Mouse (Mus musculus) CD8-positive naive resting alpha-beta T cell, adult 2 months (primary cell): Measurements from ENCODE around the gene Cox7b.
"Not testable (repeated sequence)": the region's sequence is repeated elsewhere in the genome, so short reads cannot be mapped to it uniquely, and the experiment has no call there.

Source experiments
- DNase-seq, 2 experiments: peaks; one replicate each; pipeline ENCODE4 v3.0.0; 2022; ENCODE audit warnings: low read depth in 2 of 2, low spot score in 2 of 2

Gene Cox7b

DNA sequence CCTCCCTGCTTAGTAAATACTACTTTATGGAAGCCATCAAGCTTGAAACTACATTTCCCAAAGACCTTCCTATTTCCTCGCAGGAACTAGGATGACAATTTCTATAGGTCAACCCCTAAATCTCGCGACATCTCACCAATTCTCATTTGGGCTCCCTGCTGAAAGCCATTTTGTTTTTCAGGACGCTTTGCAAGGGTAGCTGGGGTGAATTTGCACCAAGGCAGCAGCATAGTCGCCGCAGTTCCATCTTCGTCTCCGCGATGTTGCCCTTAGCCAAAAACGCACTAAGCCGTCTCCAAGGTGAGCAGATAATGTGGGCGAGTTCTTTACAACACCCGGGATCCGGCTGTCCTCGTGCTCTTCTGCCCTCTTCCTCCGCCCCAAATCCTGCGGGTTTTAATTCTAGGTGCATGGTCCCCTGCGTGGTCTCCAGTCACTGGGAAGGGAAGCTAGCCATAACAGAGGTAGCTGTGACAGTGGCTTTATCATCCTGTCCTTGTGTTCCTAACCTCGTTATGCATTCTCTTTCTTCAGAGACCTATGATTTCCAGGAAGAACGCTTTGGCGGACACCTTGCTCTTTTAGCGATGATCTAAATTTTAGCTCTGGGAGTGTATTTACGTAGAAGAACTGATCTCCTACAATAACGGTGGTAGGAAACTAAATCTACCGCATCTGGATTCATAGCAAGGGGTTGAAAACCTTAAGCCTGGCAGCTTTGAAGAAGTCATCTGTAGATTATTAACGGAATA lies at the start of gene Cox7b:
Gene Cox7b (plus strand): TSS at position 130 of the 752 bp plus-strand sequence.
- DNase-seq, result peak; percentile 60 to 75

DNA sequence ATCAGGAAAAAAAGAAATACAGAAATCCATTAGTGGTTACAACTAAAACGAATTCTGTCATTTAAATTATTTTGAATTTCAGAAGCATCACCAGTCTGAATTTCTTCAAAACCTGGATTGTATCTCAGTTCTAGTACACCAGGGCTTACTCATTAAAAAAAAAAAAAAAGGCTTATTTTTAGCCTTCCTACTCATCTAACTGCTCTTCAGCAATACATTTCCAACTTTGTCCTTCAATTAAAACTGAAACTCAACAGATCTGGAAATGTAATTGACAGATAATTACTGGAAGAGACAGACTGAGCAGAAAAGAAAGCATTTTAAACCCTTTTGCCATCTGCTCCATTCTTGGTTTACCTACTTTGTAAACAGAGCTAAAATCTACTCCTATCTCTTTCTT lies 13.9 kb upstream of the Cox7b start:
- no peak for DNase-seq

DNA sequence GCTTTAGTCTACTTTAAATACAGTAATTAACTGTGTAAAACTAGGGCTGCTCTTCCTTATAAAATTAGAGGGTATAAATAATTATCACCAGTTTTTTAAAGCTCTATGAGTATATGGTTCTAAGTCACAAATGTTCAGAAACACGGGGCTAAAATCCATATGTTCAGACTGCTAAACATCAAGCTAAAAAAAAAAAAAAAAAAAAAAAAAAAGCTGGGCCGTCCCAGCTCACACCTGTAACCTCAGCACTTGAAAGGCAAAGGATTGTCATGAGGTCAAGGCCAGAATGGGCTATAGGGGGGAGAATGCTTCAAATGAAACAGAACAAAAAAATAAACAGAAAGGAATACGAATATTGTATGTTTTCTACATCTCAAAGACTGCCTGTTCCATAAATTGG lies 4.7 kb upstream of the Cox7b start:
- DNase-seq, result no peak

DNA sequence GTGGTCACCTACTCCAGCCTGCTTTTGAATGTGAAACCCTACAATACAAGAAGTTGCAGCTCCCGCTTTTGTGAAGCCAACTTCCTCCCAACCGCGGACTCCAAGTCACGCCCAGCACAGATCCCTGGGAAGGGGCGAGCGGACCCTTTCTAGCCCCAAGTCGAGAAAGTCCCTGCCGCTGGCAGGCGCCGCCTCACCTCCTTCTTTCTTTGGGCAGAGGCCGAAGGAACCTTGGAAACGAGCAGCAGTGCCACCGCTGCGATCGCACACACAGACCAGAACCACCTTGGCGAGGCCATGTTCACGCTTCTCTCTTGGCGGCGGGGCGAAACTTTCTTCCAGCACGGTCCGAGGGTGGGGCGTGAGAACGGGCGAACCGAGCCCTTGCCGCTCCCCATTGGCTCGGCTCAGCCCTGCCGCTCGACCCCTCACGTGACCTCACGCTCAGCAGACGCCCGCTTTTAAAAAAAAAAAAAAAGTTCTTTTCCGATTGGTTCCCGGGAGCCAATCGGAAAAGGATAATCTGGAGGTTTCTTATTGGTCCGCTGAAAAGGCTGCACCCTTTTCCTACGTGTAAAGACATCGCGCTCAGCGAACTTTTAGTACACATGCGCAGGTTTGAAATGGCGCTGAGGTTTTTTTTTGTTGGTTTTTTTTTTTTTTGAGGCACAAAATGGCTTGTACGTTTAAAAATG lies 3.9 kb upstream of the Cox7b start, which contains the start of gene Magt1:
Gene Magt1 (minus strand): TSS at position 442 of the 695 bp plus-strand sequence.
- peak; percentile 65 to 67 for DNase-seq

DNA sequence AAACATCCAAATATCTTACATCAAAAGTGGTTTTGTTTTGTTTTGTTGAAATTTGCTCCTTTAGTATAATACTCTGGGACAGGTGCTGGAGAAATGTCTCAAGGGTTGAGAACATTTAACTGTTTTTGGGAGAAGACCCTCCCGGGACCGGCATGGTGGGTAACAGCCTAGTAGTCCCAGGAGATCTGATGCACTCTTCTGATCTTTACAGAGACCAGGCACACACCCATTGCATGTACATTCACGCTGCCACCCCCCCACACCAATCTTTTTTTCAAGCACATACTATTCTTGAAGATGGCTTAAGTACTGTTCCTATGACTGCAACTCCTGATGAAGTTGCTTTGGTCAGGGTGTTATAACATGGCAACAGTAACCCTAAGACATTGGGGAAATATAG lies 2.9 kb upstream of the Cox7b start:
- DNase-seq, result no peak

DNA sequence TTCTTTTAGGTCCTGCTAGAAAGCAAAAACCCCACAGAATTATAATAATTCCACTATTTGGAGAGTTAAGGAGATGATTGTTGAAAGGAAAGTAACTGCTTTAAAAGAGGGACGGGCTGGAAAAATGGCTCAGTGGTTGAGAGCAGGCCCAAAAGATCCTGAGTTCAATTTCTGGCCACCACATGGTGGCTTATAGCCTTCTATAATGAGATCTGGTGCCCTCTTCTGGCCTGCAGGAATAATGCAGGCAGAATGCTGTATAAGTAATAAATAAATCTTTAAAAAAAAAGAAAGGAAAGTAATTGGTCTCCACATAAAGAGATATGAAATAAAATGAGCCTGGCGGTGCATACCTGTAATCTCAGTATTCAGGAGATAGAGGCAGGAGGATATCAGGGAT lies 2.3 kb upstream of the Cox7b start:
- peak; percentile 17 to 38 for DNase-seq

DNA sequence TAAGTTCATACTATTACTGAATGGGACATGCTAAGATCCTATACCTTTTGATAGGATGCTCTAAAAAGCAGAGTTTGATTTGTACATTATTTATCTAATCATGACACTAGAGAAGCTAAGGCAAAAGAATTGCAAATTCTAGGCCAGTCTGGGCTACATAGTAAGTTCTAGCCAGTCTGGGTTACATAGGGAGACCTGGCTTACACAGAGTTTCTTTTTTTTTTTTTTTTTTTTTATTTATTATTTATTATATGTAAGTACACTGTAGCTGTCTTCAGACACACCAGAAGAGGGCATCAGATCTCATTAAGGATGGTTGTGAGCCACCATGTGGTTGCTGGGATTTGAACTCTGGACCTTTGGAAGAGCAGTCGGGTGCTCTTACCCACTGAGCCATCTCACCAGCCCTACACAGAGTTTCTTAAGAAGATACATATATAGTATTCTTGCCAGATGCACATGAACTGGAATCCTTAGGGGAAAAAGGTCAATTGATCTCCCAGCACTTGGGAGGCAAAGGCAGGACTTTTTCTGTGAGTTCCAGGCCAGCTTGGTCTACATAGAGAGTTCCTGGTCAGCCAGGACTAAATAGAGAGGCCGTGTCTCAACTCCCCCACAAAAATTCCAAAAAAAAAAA lies 641 bp upstream of the Cox7b start:
- not testable (repeated sequence) for DNase-seq

DNA sequence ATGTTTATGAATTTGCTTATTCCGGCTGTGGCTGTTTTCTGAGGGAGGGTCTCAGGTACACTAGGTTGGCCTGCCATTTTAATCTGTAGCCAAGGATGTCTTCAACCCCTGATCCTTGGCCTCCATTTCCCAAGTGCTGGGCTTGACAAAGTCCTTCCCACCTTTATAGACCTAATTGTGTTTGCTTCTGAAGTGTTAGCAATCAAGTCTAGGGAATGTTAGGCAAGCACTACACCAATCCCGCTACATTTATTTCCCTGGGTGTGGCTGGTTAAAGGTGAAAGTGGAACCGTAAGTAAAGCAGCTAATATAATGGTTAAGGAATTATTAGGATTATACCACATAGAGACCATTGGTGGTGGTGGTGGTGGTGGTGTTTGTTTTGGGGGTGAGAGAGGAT lies 1.6 kb downstream of the Cox7b start:
- no peak for DNase-seq

DNA sequence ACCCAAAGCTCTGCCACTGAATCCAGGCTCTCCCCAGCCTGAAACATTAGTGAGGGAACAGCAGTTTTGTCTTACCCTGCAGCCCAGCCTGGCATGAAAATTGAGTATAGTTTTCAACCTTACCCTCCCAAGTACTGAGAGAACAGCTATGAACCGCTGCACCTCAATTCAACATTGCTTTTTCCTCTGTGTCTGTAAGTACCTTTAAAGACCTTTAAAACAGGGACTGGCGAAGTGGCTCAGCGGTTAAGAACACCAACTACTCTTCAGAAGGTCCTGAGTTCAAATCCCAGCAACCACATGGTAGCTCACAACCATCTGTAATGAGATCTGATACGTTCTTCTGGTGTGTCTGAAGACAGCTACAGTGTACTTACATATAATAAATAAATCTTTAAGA lies 2.0 kb downstream of the Cox7b start:
- DNase-seq, result no peak

DNA sequence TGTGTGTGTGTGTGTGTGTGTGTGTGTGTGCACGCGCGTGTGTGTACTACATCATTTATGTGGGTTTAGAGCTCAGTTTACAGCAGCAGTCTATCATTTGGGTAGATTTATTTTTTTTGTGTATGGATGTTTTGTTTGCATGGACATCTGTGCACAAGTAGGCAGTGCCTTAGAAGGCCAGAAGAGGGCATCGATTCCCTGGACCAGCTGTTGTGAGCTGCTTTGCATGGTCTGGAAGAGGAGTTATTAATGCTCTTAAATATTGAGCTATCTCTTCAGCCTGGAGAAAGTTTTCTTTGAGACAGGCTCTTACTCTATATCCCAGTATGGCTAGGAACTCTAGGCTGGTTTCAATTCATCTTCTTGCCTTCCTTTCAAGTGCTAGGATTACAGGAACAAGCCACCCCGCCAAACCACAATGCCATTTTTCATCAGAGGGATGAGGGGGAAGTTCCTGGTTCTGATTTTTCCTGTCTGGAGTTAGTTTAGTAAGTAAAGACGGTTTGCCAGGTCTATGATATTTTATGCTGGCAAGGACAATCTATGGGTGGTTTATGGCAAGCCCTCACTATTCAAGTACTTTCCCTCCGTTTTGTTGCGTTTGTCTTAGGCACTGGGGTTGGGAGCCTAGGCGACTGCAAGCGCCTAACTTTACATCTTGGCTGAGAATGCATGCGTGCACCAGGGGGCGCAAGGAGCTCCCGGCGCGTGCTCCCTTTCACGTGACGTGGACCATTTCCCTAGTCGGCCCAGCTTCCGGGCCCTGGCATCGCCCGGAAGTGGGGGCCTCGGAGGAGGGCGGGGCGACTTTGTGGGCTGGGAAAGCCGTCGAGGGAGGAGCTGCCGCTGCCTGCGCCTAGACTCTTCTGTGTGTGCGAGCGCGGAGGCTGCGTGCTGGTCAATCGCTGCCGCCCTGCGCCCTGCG lies 11.2 kb downstream of the Cox7b start, which contains the start of gene Atp7a:
Gene Atp7a (plus strand): TSS at position 859 of the 925 bp plus-strand sequence.
- peak; percentile 86 to 87 for DNase-seq

DNA sequence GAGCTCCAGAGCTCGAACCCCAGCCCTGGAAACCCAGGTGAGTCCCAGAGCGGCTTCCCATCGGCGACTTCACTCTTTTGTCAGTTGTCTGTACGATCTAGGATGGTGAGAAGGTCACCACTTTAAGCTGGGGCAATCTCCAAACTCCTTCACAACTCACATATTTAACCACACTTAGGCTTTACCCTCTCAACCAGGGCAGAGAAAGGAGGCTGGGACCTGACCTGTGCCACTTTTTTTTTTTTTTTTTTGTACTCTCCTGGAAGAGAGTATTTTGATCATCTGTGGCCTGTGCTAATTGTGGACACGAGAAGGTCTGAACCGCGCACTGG lies 11.8 kb downstream of the Cox7b start:
- no peak for DNase-seq

DNA sequence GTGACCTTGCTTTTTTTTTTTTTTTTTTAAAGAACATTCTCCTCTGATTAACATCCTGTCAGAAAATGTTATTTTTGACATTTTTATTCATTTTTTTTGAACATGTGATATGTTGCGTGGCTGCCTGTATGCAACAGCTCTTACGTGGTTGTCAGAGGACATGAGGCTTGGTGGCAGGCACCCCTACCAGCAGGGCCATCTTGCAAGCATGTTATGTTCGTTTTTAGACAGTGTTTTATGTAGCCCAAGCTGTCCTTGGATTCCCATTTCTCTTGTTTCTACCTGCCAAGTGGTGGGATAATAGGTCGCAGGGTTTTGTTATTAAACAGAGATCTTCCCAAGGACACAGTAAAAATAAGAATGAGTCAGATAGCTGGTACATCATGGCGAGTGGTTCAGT lies 14.7 kb downstream of the Cox7b start:
- no peak for DNase-seq

DNA sequence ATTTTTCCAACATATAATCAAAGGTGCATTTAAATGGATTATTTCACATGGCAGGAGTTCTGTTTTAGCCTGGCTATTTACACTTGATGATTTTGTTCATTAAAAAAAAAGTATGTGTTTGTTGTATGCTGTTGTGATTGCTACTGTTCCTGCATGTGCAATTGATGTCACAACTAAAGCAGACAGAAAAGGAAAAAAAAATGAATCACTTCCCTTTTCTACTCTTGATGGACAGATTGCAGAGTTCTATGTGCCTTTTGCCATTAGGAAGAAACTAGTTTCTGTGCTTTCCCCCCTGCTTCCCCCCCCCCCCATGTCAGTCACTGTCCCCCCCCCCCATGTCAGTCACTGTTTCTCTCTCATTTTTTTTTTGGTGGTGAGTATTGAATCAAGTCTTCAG lies 15.6 kb downstream of the Cox7b start:
- no peak for DNase-seq

DNA sequence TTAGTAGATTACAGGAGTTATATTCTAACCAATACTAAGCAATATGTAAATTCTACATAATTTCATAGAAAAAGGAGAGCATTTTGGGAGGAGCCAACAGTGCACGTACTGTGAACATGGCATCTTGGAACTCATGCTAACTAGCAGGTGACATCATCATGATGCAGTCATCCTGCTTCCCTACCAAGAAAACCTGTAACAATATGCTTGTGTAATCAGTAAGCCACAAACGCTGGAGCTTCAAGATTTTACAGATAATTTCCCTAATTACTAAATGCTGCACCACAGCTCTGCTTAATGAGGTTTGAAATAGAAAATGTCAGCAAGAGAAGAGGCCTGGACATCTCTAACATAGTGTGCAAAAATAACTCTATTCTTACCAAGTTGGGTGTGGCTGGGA lies 20.2 kb downstream of the Cox7b start:
- no peak for DNase-seq

DNA sequence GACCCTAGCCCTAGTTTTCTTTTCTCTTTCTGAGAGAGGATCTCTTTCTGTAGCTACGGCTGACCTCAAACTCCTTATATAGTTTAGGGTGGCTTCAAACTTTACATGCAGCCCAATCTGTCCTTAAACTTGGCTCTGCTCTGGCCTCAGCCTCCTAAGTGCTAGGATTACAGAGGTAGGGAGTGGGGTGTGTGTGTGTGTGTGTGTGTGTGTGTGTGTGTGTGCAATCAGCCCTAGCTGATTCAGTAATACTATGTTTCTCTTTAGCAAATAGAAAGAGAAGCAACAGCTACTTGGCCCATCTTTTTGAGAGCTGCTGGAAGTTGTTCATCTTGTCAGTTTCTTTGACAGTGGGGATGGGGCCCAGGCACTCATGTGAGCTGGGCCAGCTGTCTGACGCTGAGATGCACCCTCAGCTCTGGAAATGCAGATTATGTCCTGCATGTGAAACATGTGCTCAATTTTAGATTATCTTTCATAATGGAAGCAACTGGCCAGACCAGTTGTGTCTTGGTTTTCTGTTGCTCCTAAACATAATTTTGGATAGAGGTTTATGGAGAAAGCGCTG lies 21.8 kb downstream of the Cox7b start:
- DNase-seq, result no peak

DNA sequence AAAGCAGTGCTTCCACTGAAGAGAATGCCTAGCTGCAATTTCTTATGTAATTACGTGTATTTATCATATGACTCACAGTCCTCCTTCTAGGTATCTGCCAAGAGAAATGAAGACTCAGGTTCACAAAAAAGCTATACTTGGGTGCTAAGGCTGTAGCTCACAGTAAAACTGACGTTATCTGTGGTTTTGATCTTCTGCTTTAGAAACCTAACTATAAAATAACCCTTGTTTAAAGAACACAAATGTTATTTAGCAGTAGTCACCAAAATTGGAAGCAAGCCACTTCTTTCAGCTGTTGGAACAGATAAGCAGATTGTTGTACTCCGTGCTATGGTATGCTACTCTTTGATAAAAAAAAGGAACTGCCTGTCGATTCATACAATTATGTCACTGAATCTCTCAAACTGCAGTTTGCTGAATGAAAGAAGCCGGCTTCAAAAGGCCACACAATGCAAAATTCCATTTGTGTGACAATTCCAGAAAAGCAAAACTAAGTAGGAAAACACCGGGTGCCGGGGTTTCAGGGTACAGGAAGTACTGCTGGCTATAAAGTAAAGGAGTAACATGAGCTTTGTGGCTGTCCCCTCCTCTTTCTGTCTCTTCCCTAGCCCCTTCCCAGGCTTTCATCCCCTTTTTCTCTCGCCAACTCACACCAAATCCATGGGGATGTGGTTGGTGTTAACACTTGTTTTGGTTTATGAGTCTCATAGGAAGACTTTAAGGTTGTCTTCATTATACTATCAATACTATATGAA lies 28.5 kb downstream of the Cox7b start:
- peak in 1 of 2 experiments; percentile 2 for DNase-seq

DNA sequence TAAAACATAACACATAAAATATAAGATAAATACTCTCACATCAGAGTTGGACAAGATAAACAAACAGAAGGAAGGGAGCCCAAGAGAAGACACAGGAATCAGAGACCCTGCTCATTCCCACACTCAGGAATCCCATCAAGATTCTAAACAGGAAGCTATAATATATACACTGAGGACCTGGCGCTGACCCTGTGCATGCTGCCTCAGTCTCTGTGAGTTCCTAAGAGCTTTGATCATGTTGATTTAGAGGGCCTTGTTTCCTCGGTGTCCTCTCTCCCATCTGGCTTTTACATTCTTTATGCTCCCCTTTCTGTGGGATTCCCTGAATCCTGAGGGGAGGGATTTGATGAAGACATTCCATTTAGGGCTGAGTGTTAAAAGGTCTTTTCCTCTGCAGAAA lies 30.0 kb downstream of the Cox7b start:
- DNase-seq, result no peak

DNA sequence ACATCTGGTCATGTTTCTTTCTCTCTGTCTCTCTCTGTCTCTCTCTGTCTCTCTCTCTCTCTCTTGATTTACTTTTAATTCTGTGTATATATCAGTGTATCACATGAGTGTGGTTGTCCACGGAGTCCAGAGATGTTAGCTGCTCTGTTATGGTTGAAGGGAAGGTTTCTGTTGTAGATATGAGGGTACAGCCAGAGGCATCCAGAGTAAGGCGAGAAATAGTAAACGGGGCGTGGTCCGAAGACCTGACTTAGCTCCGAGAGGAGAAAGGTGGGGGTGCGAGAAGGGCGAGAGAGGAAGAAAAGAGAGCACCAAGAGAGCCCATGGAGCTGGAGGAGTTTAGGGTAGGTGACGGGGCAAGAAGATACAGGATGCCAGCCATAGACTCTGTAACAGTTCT lies 30.4 kb downstream of the Cox7b start:
- DNase-seq, result no peak

DNA sequence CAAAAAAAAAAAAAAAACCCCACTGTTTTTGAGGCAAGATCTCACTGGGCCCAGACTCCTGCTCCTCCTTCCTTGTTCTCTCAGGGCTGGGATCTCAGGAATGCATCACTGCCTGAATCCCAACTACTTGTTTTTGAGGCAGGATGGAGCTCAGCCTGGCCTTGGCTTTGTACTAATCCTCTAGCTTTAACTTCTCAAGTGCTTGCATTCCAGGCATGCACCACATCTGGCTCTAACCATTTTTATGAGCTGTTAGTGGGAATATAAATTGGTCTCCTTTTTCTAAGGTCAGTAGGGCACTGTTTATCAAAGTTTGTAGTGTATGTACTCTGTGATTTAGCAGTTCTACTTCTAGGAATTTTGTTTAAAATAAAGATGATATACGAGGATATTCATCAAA lies 32.7 kb downstream of the Cox7b start:
- DNase-seq, result no peak
